In genomic region chr6:53496325-53496753, GRCm38 (mm10) we compare ENCODE assay signal across 8 mouse cellular contexts.
A peak's percentile ranks its signal among the peaks of the same experiment; 100 is the strongest.
DNase-seq lines count a peak whose midpoint lies in the region; ATAC-seq lines count a peak whose summit lies in the region.

No protein-coding gene starts in this region.

- no peak overlapping the region for H3K4me3 ChIP-seq in lung, embryonic 16.5 days (ENCODE audit: low read length)

- H3K4me1 ChIP-seq in lung, embryonic 16.5 days (replicated peaks; ENCODE audit: control insufficient read depth, insufficient read depth, low read length): peaks cover 8% of the 10 kb centered on the region

- 46% methylated on average over 4 of the region's 4 CpGs for WGBS in lung, embryonic 16.5 days

- no peaks in the 10 kb centered on the region for H3K27me3 ChIP-seq in lung, embryonic 16.5 days (ENCODE audit: control insufficient read depth, insufficient read depth, low read depth, low read length)

- DNase-seq in right cerebral cortex, postnatal 4 days: peak; percentile 10
- no peak for DNase-seq in right cerebral cortex, postnatal 36 days (ENCODE audit: low spot score in 2 of 2)
- DNase-seq in cerebellum, postnatal 25 days: peak; percentile 21 to 42
- DNase-seq in kidney, adult 11 months: peak; percentile 88
- DNase-seq in frontal cortex, postnatal 25 days (ENCODE audit: low spot score in 2 of 2): no peak
- DNase-seq in natural killer cell, adult 2 months (ENCODE audit: low spot score in 2 of 2): no peak

- ATAC-seq in lung, embryonic 16.5 days (ENCODE audit: low read depth): peak; percentile 62
- no peak for ATAC-seq in megakaryocyte, adult 5-6 weeks (ENCODE audit: poor library complexity, severe bottlenecking)

- H3K9me3 ChIP-seq in lung, embryonic 16.5 days (ENCODE audit: control insufficient read depth, low read length): peaks cover 5% of the 10 kb centered on the region

- H3K27ac ChIP-seq in lung, embryonic 16.5 days (ENCODE audit: low read length): no peak overlapping the region

- H3K36me3 ChIP-seq in lung, embryonic 16.5 days (ENCODE audit: control insufficient read depth, insufficient read depth, low read length): no peaks in the 10 kb centered on the region

- no peak overlapping the region for H3K9ac ChIP-seq in lung, embryonic 16.5 days (ENCODE audit: low read length)

- H3K4me2 ChIP-seq in lung, embryonic 16.5 days (ENCODE audit: low read depth, low read length): no peak overlapping the region

Comparison
In these comparisons a context has a peak if more than half of its experiments do, and no peak if none do; other contexts are left out.
1. DNase-seq: peak in right cerebral cortex, postnatal 4 days (single experiment), cerebellum, postnatal 25 days (2 of 2) and kidney, adult 11 months (single experiment); none in right cerebral cortex, postnatal 36 days (0 of 2), frontal cortex, postnatal 25 days (0 of 2) and natural killer cell, adult 2 months (0 of 2).